Mouse (Mus musculus) neutrophil, adult 83 days (primary cell): ENCODE data around the gene Ccdc6. TPM values are rescaled to one million over a fixed set of nuclear protein-coding genes. Genes with fewer than 3 reads are reported as not detected.

Experiments used
- total RNA-seq, 2 experiments: library from RNA; stranded (reverse); gene quantifications; one replicate each; pipeline ENCODE4 v1.2.4; 2023

Ccdc6 gene
- 10 to 100 TPM; 18.7 to 19.0 TPM for total RNA-seq

GRCm38 (mm10) chr10:70096366-70097188 lies at the start of gene Ccdc6:
TSS of gene Ccdc6 (plus strand) at chr10:70097121.

DNA sequence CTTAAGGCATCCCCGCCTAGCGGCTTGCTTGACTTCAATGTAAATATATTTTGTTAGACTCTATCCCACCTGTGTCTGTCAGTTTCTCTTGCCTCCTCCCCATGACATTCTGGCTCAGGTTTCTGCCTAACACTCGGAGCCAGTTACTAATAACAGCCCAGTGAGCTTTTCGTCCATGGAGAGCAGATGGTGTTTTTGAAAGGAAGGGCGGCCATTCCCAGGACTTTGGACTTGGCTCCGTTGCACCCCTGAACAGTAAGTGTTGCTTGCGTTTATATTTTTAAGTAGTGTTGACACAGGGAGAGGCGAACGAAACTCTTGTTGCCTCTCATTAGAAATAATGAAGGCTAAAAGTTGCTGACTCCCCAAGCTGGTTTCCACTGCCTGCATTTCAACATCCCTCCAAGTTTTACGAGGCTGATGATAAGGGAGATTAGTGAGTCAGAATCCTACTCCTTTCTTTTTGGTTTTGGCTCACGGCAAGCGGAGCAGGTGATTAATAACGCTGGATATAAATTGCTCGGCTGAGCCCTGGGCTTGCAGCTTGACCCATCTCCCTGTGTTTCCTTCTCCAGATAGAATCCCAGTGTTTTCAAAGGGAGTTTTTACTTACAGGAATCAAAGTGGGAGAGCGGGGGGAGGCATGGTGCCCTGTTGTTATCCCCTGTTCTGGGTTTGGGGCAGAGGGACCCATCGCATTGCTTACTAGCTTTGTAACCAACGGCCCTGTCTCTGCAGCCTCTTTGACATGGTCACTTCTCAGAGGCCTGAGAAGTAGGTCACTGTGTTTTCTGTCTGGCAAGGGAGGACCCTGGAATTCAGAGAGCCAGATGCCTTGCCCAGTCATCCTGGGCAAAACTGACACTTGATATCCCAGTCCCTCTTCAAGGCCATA lies 107.8 kb downstream of the Ccdc6 start, which contains the start of gene Mrln:
TSS of gene Mrln (plus strand) at position 160 of the 895 bp plus-strand sequence.

Other genes starting within 250 kb of the Ccdc6 start
- gene Mrln, start 107.5 kb downstream of the Ccdc6 start, total RNA-seq, result not detected
- gene Slc16a9, start 148.0 kb downstream of the Ccdc6 start, total RNA-seq, result not detected